Mouse (Mus musculus) lung, embryonic 16.5 days (tissue): ENCODE results near the gene Bri3. TPM values are rescaled to one million over a fixed set of nuclear protein-coding genes. Genes with fewer than 3 reads are reported as not detected.
A peak's percentile ranks its signal among the peaks of the same experiment; 100 is the strongest.

Experiments
- ATAC-seq: fragments of 200-750 bp; cut with Nextera tagmentation; 2 replicates; pipeline ENCODE4 v1.8.0; 2017; ENCODE audit warnings: low read depth, mild to moderate bottlenecking, moderate library complexity
- H3K27ac ChIP-seq: fragments of 300-500 bp; sonication (generic); 2 replicates; pipeline ENCODE4 v1.5.1; 2014; ENCODE audit warnings: mild to moderate bottlenecking, control low read depth, low read length
- H3K27me3 ChIP-seq: fragments of 300-500 bp; sonication (generic); 2 replicates; pipeline ENCODE4 v1.6.1; 2014; ENCODE audit warnings: low read depth, low read length, mixed read lengths; ENCODE audit not compliant: control insufficient read depth, insufficient read depth
- H3K36me3 ChIP-seq: fragments of 300-500 bp; sonication (generic); 2 replicates; pipeline ENCODE4 v1.6.1; 2014; ENCODE audit warnings: low read length; ENCODE audit not compliant: control insufficient read depth, insufficient read depth
- H3K4me1 ChIP-seq: fragments of 300-500 bp; sonication (generic); replicated peaks from 2 replicates; pipeline ENCODE4 v1.6.1; 2014; ENCODE audit warnings: low read length, mixed read lengths; ENCODE audit not compliant: control insufficient read depth, insufficient read depth
- H3K4me2 ChIP-seq: fragments of 300-500 bp; sonication (generic); 2 replicates; pipeline ENCODE4 v1.6.1; 2014; ENCODE audit warnings: low read depth, low read length, control low read depth
- H3K4me3 ChIP-seq: fragments of 300-500 bp; sonication (generic); 2 replicates; pipeline ENCODE4 v1.5.1; 2014; ENCODE audit warnings: mild to moderate bottlenecking, low read length, control low read depth
- H3K9ac ChIP-seq: fragments of 300-500 bp; sonication (generic); 2 replicates; pipeline ENCODE4 v1.6.1; 2014; ENCODE audit warnings: low read length, control low read depth
- H3K9me3 ChIP-seq: fragments of 300-500 bp; sonication (generic); 2 replicates; pipeline ENCODE4 v1.6.1; 2016; ENCODE audit warnings: low read length; ENCODE audit not compliant: control insufficient read depth
- WGBS: fragments of 180-500 bp; shearing (Covaris S2); extraction: QIAGEN DNeasy Blood & Tissue Kit; methylation state at CpG from one replicate; pipeline ENCODE4 v1.1.7; 2014; 5-methylcytosine and 5-hydroxymethylcytosine counted together
- polyA plus RNA-seq: library from polyadenylated mRNA; unstranded; fragments of >200 nt; fragmentation: Nextera tagmentation; extraction: Ambion mirVana; gene quantifications from 2 replicates; pipeline ENCODE4 v1.2.1, GENCODE M21; 2015

Bri3 gene
- polyA plus RNA-seq, 1 experiment from 2014 or later = 114 TPM

DNA sequence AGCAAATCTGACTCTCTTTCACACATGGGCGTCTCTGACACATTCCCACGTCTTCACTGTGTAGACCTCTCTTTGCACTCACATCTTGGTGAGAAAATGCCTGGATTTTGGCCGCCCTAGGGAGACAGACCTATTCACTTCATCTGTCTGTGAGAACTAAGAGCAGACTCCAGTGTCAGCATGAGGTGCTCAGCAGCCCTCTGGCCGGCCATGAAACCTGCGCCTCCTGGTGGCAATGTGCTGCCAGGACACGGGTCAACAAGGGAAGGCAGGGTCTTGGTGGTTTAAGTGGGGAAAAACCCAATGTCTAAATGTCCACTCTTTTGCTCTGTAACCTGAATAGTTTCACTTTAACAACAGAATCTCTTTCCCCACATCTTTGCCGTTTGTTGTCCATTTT, 29.8 kb upstream of the Bri3 start:
- Histone ChIP-seq H3K27me3 (no peaks in the 10 kb centered on the region), H3K36me3 (peaks cover 14% of the 10 kb centered on the region; the same call in 1 of the 2 replicates), H3K4me1 (no peaks in the 10 kb centered on the region), H3K27ac (no peak overlapping the region), H3K9me3 (no peaks in the 10 kb centered on the region), H3K9ac (no peak overlapping the region), H3K4me2 (no peak overlapping the region), H3K4me3 (no peak overlapping the region)
- ATAC-seq = peak; percentile 42; the same call in 1 of the 2 replicates
- WGBS = 24% methylated on average over 7 of the region's 7 CpGs

DNA sequence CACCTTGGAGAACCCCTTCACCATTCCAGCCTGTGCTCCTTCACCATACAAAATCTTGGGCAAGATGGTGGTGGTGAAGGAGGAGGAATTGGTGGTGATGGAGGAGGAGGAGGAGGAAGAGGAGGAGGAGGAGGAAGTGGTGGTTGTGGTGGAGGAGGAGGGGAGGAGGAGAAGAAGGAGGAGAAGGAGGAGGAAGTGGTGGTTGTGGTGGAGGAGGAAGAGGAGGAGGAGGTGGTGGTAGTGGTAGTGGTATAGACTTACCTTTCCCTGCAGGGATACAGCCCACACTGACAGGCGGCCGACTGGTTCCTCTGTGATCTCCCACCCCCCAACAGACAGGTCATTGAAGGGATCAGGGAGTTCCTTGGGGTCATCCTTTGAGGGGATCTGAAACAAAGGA, 28.2 kb upstream of the Bri3 start:
- Histone ChIP-seq H3K9ac (no peak overlapping the region), H3K36me3 (peaks cover 6% of the 10 kb centered on the region; the same call in 1 of the 2 replicates), H3K27me3 (no peaks in the 10 kb centered on the region), H3K9me3 (no peaks in the 10 kb centered on the region), H3K4me2 (no peak overlapping the region), H3K4me1 (no peaks in the 10 kb centered on the region), H3K27ac (no peak overlapping the region), H3K4me3 (no peak overlapping the region)
- no peak for ATAC-seq
- 87% methylated on average over 2 of the region's 2 CpGs for WGBS

DNA sequence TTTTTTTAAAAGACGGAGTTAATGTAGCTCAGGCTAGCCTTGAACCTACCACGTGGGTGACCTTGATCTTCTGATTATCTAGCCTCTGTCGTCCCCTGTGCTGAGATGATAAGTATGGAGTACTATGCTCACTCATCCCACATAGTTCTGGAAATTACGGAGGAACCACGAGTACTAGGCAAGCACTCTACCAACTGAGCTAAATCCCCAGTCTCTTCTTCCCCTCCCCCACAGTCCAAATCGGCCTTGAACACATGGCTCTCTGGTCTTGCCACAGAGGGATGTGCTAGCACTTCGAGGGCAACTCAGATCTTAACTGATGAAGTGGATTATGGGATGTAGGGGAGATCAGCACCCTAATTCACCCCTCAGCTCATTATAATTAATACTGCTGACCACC, 26.2 kb upstream of the Bri3 start:
- peaks cover 9% of the 10 kb centered on the region for H3K4me1 ChIP-seq
- H3K9me3 ChIP-seq = no peaks in the 10 kb centered on the region
- H3K27ac ChIP-seq = no peak overlapping the region
- H3K27me3 ChIP-seq = no peaks in the 10 kb centered on the region
- no peak overlapping the region for H3K4me3 ChIP-seq
- WGBS = 86% methylated on average over 7 of the region's 7 CpGs
- no peak for ATAC-seq
- no peak overlapping the region for H3K4me2 ChIP-seq
- peaks cover 6% of the 10 kb centered on the region; the same call in 1 of the 2 replicates for H3K36me3 ChIP-seq
- H3K9ac ChIP-seq = no peak overlapping the region

DNA sequence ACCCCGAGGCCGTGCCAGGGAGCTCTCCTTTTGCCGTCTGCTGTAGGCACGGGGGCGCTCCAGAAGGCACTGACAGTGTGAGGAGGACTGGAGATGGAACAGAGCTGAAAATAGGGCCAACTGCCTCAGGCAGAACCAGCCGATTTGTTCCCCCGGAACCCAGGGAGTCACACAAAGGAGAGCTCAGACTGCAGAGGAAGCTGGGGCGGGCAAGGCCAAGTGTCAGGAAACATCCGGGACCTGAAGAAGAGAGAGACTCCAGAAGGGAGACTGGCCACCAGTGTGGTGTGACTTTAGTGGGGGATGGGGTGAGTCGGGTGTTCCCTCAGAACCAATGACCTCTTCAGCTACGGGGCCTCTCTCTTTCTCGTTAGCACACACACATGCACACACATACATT, 24.9 kb upstream of the Bri3 start:
- H3K9me3 ChIP-seq = no peaks in the 10 kb centered on the region
- H3K4me3 ChIP-seq = no peak overlapping the region
- H3K27ac ChIP-seq = 0 out of 2 replicates have a peak overlapping the region, but pooled peaks have one; percentile 37
- H3K27me3 ChIP-seq = no peaks in the 10 kb centered on the region
- 73% methylated on average over 12 of the region's 12 CpGs for WGBS
- H3K36me3 ChIP-seq = 0 out of 2 replicates have a peak, but pooled peaks cover 2% of the 10 kb centered on the region
- no peak for ATAC-seq
- no peak overlapping the region for H3K9ac ChIP-seq
- H3K4me1 ChIP-seq = peaks cover 11% of the 10 kb centered on the region
- no peak overlapping the region for H3K4me2 ChIP-seq

DNA sequence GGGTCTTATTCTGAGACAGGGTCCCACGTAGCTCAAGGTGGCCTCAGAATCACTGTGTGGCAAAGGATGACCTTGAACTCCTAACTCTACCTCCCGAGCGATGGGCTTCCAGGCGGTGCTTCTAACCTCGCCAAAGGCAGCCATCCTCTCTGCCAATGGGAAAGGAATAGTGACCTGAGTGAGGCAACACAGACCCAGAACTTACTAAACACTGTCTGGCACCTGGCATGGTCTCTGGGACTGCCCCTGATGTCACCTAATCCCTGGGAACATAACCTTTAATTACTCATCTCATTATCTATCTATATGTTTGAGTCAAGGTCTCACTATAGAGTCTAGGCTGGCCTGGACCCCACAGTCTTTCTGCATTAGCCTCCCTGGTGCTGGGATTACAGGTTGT, 24.3 kb upstream of the Bri3 start:
- ATAC-seq = no peak
- Histone ChIP-seq H3K4me1 (peaks cover 11% of the 10 kb centered on the region), H3K27me3 (no peaks in the 10 kb centered on the region), H3K36me3 (0 out of 2 replicates have a peak, but pooled peaks cover 2% of the 10 kb centered on the region), H3K4me3 (no peak overlapping the region), H3K9ac (no peak overlapping the region), H3K27ac (no peak overlapping the region), H3K4me2 (no peak overlapping the region), H3K9me3 (no peaks in the 10 kb centered on the region)
- 91% methylated on average over 5 of the region's 5 CpGs for WGBS

DNA sequence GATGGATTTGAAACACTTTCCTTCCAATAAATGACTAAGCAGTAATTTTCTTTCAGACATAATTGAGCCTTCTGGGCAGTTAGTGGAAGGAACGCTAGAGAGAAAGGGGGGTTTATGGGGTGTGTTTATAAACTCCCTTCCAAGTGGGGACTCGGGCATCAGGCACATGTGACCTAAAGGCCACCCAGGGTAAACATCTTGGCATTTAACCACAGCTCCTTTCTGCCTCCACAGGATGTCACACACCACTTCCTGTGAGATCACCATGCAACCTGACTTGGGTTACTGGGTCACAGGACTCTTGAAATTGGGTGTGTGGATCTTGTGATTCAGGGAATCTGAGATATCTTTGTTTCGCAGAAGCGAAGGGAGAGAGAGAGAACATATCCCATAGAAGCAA, 22.9 kb upstream of the Bri3 start:
- no peak for ATAC-seq
- H3K9ac ChIP-seq = no peak overlapping the region
- H3K36me3 ChIP-seq = 0 out of 2 replicates have a peak, but pooled peaks cover 2% of the 10 kb centered on the region
- H3K4me1 ChIP-seq = peaks cover 11% of the 10 kb centered on the region
- H3K9me3 ChIP-seq = no peaks in the 10 kb centered on the region
- no peak overlapping the region; the same call in 1 of the 2 replicates for H3K4me2 ChIP-seq
- H3K27me3 ChIP-seq = no peaks in the 10 kb centered on the region
- H3K4me3 ChIP-seq = no peak overlapping the region
- WGBS = 56% methylated on average over 4 of the region's 4 CpGs
- no peak overlapping the region for H3K27ac ChIP-seq

DNA sequence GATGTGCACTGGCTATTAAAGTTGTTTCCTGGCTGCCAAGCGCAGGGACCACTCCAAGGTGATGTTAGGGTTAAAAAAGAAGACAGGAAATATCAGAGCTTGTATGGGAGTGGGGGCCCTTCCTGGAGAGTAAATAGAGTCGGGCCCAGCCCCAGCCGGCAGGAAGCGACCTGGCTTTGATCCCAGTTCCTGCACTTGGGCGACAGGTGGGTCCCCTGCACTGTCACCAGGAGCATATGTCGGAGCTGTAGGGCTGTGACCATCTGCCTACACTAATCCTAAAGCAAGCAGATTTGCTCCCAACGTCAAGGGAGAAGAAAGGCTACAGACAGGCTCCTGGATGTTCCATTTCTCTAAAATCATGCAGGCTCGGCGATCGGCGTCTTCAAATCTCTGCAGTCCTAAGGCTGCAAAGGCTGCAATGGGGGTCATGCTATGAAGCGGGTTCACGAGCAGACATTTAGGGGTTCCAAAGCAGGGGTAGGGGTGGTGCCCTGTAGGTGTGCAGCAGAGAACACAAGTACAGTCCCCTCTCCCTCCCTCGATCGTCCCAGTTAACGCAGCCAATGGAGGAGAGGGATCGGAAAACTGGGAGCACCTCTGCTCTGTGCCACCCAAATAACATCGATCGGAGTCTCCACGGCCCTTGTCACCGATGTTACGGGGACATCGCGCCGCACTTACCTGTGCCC, 21.3 kb upstream of the Bri3 start:
- Histone ChIP-seq H3K4me1 (peaks cover 11% of the 10 kb centered on the region), H3K27me3 (no peaks in the 10 kb centered on the region), H3K9ac (peak overlapping the region; percentile 84), H3K9me3 (no peaks in the 10 kb centered on the region), H3K4me2 (peak overlapping the region; percentile 84), H3K27ac (peak overlapping the region; percentile 84), H3K36me3 (no peaks in the 10 kb centered on the region), H3K4me3 (peak overlapping the region; percentile 89)
- peak; percentile 64 for ATAC-seq
- WGBS = under 1% methylated on average over 25 of the region's 25 CpGs

DNA sequence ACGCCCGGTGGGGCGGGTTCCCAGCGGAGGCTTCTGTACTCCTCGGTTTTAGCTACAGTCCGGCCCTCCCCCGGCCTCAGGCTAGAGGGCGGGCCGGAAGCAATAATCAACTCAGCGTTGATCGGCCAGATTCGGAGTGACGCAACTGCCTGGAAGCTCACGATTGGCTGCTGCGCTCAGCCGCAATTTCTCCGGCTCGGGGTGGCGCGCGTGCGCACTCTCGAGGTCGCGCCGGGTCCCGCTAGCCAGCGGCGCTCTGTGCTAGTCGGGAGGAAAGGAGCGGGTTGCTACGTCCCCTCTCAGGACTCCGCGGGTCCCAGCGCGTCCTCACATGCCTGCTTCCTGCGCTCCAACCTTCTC, 20.8 kb upstream of the Bri3 start, which contains the start of gene Tecpr1:
Tecpr1 (minus strand) TSS at position 113 of the 360 bp plus-strand sequence.
- H3K4me3 ChIP-seq = peak within 1 kb of the TSS; percentile 89
- H3K27me3 ChIP-seq = no peaks in the 10 kb centered on the region
- H3K4me2 ChIP-seq = peak within 1 kb of the TSS; percentile 84
- 0% methylated on average over 37 of the region's 37 CpGs for WGBS
- peak within 1 kb of the TSS; percentile 84 for H3K9ac ChIP-seq
- H3K27ac ChIP-seq = peak within 1 kb of the TSS; percentile 84
- H3K4me1 ChIP-seq = peaks cover 11% of the 10 kb centered on the region
- no peaks in the 10 kb centered on the region for H3K9me3 ChIP-seq
- peak; percentile 98 for ATAC-seq
- H3K36me3 ChIP-seq = no peaks in the 10 kb centered on the region

DNA sequence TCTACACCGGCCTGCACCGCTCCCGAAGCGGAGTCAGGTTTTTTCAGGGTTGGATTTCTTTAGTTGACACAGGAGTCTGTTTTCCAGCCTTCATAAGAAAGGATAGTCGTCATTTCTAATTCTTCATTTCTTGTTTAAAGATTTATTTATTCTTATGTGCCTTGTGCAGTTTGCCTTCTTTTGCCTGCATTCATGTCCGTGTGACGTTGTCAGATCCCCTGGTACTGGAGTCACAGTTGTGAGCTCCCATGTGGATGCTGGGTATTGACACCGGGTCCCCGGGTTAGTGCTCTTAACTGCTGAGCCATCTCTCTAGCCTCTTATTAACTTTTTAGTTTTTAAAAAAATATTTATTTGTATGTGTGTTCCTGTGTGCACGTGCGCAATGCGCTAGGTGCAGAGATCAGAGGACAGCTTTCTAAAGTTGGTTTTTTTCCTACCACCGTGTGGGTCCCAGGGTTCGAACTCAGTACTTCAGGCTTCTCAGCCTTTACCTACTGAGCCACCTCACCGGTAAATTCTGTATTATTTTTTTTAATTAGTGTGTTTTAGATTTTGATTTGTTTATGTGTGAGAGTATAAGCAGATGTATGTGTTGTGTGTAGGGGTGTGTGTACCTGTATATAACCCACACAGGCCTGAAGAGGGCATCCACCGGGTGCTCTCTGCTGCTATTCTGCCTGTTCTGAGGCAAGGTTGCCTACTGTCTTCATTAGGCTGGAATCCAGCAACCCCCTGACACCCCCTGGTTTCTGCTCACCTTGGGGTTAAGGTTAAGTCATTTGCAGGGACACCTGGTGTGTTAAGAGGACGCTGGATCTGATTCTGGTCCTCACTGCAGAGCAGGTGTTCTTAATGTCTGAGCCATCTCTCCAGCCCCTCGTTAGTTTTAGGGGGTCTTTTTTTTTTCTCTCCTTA, 20.1 kb upstream of the Bri3 start:
- peak overlapping the region; percentile 84 for H3K27ac ChIP-seq
- no peak for ATAC-seq
- peak overlapping the region; percentile 84 for H3K4me2 ChIP-seq
- H3K4me3 ChIP-seq = peak overlapping the region; percentile 89
- no peaks in the 10 kb centered on the region for H3K9me3 ChIP-seq
- no peaks in the 10 kb centered on the region for H3K27me3 ChIP-seq
- WGBS = 23% methylated on average over 18 of the region's 18 CpGs
- no peaks in the 10 kb centered on the region for H3K36me3 ChIP-seq
- peak overlapping the region; percentile 84 for H3K9ac ChIP-seq
- H3K4me1 ChIP-seq = peaks cover 11% of the 10 kb centered on the region
